Mouse (Mus musculus) midbrain, embryonic 16.5 days (tissue): ENCODE measurements at regions not wholly inside any gene's neighbourhood (a gene's known extent, or its start where the extent isn't known, plus 50 kb on each side); places are given as distances from the start of the nearest gene placed in this dataset.
A peak's percentile ranks its signal among the peaks of the same experiment; 100 is the strongest.

Experiments used
- ATAC-seq: fragments of 200-750 bp; cut with Nextera tagmentation; 2 replicates; pipeline ENCODE4 v1.8.0; 2017; ENCODE audit warnings: moderate TSS enrichment
- H3K27ac ChIP-seq: fragments of 300-500 bp; sonication (generic); 2 replicates; pipeline ENCODE4 v1.5.1; 2014; ENCODE audit warnings: mild to moderate bottlenecking, low read length, mixed read lengths
- H3K27me3 ChIP-seq: fragments of 300-500 bp; sonication (generic); 2 replicates; pipeline ENCODE4 v1.6.1; 2014; ENCODE audit warnings: low read depth, low read length, mixed read lengths; ENCODE audit not compliant: control insufficient read depth, insufficient read depth
- H3K36me3 ChIP-seq: fragments of 300-500 bp; sonication (generic); 2 replicates; pipeline ENCODE4 v1.6.1; 2014; ENCODE audit warnings: mild to moderate bottlenecking, low read length, moderate library complexity, mixed read lengths; ENCODE audit not compliant: control insufficient read depth, insufficient read depth
- H3K4me1 ChIP-seq: fragments of 300-500 bp; sonication (generic); 2 replicates; pipeline ENCODE4 v1.6.1; 2014; ENCODE audit warnings: mild to moderate bottlenecking, low read length, mixed read lengths; ENCODE audit not compliant: control insufficient read depth, insufficient read depth
- H3K4me2 ChIP-seq: fragments of 300-500 bp; sonication (generic); 2 replicates; pipeline ENCODE4 v1.6.1; 2014; ENCODE audit warnings: mild to moderate bottlenecking, low read length, mixed read lengths
- H3K4me3 ChIP-seq: fragments of 300-500 bp; sonication (generic); 2 replicates; pipeline ENCODE4 v1.5.1; 2014; ENCODE audit warnings: low read depth, mild to moderate bottlenecking, low read length, moderate library complexity, mixed read lengths
- H3K9ac ChIP-seq: fragments of 300-500 bp; sonication (generic); 2 replicates; pipeline ENCODE4 v1.6.1; 2014; ENCODE audit warnings: low read depth, low read length, mixed read lengths
- H3K9me3 ChIP-seq: fragments of 300-500 bp; sonication (generic); replicated peaks from 2 replicates; pipeline ENCODE4 v1.6.1; 2014; ENCODE audit warnings: mild to moderate bottlenecking, low read length, mixed read lengths; ENCODE audit not compliant: control insufficient read depth, poor library complexity, severe bottlenecking
- WGBS: fragments of 180-500 bp; shearing (Covaris S2); extraction: QIAGEN DNeasy Blood & Tissue Kit; methylation state at CpG from one replicate; pipeline ENCODE4 v1.1.7; 2014; 5-methylcytosine and 5-hydroxymethylcytosine counted together

DNA sequence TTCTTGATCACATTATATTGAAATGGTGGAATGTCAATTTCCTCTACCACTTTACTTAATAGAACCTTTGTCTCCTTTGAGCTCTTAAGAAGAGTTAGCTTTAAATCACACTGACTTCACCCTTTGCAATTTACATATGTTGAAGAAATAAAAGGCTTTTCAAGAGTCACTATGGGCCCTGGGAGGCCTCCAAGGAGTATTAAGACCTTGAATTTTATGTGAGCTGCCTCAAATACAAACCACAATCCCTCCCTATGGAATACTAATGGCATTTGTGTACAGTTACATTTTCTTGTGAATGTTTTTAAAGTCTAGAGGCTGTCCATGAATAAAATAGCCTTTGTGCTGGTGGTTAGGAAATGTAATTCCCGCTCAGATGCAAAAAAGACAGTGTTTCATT, 1262.7 kb downstream of the Cdh11 start:
- Histone ChIP-seq H3K4me2 (no peak overlapping the region), H3K4me1 (no peaks in the 10 kb centered on the region), H3K27ac (no peak overlapping the region), H3K9me3 (no peaks in the 10 kb centered on the region), H3K27me3 (no peaks in the 10 kb centered on the region), H3K36me3 (no peaks in the 10 kb centered on the region), H3K9ac (no peak overlapping the region), H3K4me3 (no peak overlapping the region)
- ATAC-seq = no peak
- 41% methylated on average over 1 of the region's 1 CpGs for WGBS

DNA sequence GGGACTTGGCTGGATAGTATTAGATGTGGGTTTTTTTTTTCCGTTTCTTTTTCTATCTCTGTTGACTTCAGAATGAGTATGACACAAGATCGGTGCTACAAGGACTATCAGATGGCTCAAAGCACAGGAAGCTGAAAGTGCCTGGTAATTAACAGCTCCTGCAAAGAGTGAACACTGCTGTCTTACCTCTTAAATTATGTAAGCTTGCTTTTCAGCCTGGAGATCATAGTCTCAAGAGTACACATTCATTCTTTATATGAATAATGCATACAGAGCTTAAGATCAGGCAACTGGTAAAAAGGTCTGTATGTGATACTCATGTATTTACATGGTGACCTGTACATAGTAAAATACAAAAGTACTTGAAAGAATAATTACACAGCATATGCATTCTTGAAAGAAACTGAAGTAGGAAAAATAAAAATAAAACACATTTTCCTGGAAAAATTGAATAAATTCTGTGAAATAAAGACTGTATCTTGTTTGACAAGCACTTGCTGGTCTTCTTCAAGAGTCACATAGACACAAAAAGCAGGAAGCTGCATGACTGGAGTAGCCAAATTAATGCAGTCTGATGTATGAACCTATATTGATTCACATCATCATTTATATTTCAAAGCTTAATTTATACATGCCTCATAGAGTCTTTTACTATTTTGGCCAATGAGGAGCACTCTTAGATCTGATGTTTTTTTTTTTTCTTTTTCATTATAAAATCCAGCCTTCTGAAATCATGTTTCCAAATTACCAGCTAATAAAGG, 1306.7 kb downstream of the Cdh11 start:
- Histone ChIP-seq H3K4me3 (no peak overlapping the region), H3K27ac (no peak overlapping the region), H3K9ac (no peak overlapping the region), H3K4me1 (no peaks in the 10 kb centered on the region), H3K36me3 (no peaks in the 10 kb centered on the region), H3K27me3 (no peaks in the 10 kb centered on the region), H3K4me2 (no peak overlapping the region), H3K9me3 (no peaks in the 10 kb centered on the region)
- WGBS = 41% methylated on average over 2 of the region's 2 CpGs
- ATAC-seq = peak; percentile 28; the same call in 1 of the 2 replicates

- H3K4me1 ChIP-seq = no peaks in the 10 kb centered on the region
- H3K9ac ChIP-seq = no peak overlapping the region
- no peaks in the 10 kb centered on the region for H3K9me3 ChIP-seq
- H3K4me2 ChIP-seq = no peak overlapping the region
- no peaks in the 10 kb centered on the region for H3K36me3 ChIP-seq
- ATAC-seq = no peak
- H3K4me3 ChIP-seq = no peak overlapping the region
- WGBS = 58% methylated on average over 3 of the region's 3 CpGs
- H3K27ac ChIP-seq = no peak overlapping the region
- H3K27me3 ChIP-seq = no peaks in the 10 kb centered on the region
These were observed 1319.1 kb downstream of the Cdh11 start for GRCm38 (mm10) chr8:101466363-101466762.

DNA sequence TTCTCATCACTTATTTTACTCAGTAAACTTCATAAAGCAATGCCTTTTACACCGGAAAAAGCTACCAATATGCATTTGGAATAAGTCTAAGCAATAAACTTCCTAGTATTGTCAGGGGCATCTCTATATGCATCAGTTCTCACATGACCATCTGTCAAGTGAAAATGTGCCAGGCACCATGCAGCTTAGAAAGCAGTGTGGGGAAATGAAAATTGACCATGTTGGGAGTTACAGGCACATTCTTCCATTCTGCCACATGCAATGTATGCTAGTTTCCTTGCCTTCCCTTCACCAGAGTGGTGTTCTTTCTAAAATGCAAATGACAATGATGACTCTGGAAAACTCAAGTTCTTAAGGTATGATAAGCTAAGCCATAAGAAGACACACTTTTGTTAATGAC, 1322.9 kb downstream of the Cdh11 start:
- no peak overlapping the region for H3K4me3 ChIP-seq
- H3K4me1 ChIP-seq = no peaks in the 10 kb centered on the region
- no peaks in the 10 kb centered on the region for H3K9me3 ChIP-seq
- ATAC-seq = no peak
- no peaks in the 10 kb centered on the region for H3K36me3 ChIP-seq
- H3K9ac ChIP-seq = no peak overlapping the region
- 92% methylated on average over 1 of the region's 1 CpGs for WGBS
- H3K27ac ChIP-seq = no peak overlapping the region
- no peaks in the 10 kb centered on the region for H3K27me3 ChIP-seq
- H3K4me2 ChIP-seq = no peak overlapping the region

DNA sequence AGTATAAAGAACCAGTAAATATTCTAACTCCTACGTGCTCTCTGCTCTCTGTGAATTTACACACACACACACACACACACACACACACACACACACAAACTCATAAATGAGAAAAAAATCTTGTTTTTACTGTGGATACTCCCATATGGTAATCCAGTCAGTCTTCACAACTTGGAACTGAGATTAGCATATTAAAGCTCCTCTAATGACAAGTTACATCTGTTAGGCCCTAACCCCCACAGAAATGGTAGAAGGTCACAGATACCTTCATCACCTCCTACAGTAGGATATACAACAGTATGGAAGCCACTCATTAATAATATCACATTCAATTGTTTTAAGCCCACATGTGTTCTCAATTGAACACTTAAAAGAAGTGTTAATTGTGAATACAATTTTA, 1340.7 kb downstream of the Cdh11 start:
- Histone ChIP-seq H3K36me3 (no peaks in the 10 kb centered on the region), H3K9ac (no peak overlapping the region), H3K9me3 (no peaks in the 10 kb centered on the region), H3K27me3 (no peaks in the 10 kb centered on the region), H3K4me3 (no peak overlapping the region), H3K4me2 (no peak overlapping the region), H3K27ac (no peak overlapping the region), H3K4me1 (no peaks in the 10 kb centered on the region)
- WGBS = 89% methylated on average over 1 of the region's 1 CpGs
- ATAC-seq = no peak

GRCm38 (mm10) chr8:101442563-101442962, 1342.9 kb downstream of the Cdh11 start:
- no peak for ATAC-seq
- no peak overlapping the region for H3K27ac ChIP-seq
- no peaks in the 10 kb centered on the region for H3K27me3 ChIP-seq
- no peak overlapping the region for H3K4me2 ChIP-seq
- no peaks in the 10 kb centered on the region for H3K36me3 ChIP-seq
- no peaks in the 10 kb centered on the region for H3K9me3 ChIP-seq
- no peak overlapping the region for H3K9ac ChIP-seq
- WGBS = 91% methylated on average over 2 of the region's 2 CpGs
- H3K4me1 ChIP-seq = no peaks in the 10 kb centered on the region
- H3K4me3 ChIP-seq = no peak overlapping the region

DNA sequence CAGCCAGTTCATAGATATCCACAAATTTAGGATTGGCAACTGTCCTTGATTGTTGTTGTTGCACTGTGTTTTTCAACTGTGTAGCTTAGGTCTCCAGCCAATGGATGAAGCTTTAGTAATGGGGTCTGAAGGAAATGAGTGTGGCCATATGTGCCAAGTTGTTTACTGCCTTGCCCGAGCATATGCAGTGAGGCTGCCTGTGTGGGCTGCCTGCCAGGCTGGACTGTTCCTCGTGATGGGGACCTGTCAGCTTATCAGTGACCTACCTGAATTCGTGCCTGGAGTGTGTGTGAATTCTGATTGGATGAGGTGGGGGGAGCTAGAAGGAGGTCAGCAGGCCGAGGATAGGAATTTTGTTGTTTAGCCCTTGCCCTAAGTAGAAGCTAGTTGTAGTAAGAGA, 1349.8 kb downstream of the Cdh11 start:
- WGBS = 62% methylated on average over 4 of the region's 4 CpGs
- no peak overlapping the region for H3K9ac ChIP-seq
- no peaks in the 10 kb centered on the region for H3K4me1 ChIP-seq
- no peaks in the 10 kb centered on the region for H3K9me3 ChIP-seq
- H3K36me3 ChIP-seq = no peaks in the 10 kb centered on the region
- H3K27ac ChIP-seq = no peak overlapping the region
- no peaks in the 10 kb centered on the region for H3K27me3 ChIP-seq
- no peak overlapping the region for H3K4me2 ChIP-seq
- ATAC-seq = no peak
- H3K4me3 ChIP-seq = no peak overlapping the region
